Mouse (Mus musculus) adrenal gland (tissue): Measurements from ENCODE around the gene Csnk2b.
"Not testable (repeated sequence)": the region's sequence is repeated elsewhere in the genome, so short reads cannot be mapped to it uniquely, and the experiment has no call there.

Source experiments
- intact Hi-C: fragments of 180-260 bp; cut with DNase I; formaldehyde crosslinking; loops from one replicate; pipeline ENCODE4 v1.15.1; 2025

The Csnk2b gene

GRCm38 (mm10) chr17:35123287-35123686 lies 1.4 kb upstream of the Csnk2b start:
- intact Hi-C loops, result not testable (repeated sequence)

- intact Hi-C loops, result no loop called here
These were observed 582 bp downstream of the Csnk2b start, which contains the start of gene Gpank1 for GRCm38 (mm10) chr17:35121143-35121799. Gene Gpank1 (plus strand): TSS chr17:35121455.

DNA sequence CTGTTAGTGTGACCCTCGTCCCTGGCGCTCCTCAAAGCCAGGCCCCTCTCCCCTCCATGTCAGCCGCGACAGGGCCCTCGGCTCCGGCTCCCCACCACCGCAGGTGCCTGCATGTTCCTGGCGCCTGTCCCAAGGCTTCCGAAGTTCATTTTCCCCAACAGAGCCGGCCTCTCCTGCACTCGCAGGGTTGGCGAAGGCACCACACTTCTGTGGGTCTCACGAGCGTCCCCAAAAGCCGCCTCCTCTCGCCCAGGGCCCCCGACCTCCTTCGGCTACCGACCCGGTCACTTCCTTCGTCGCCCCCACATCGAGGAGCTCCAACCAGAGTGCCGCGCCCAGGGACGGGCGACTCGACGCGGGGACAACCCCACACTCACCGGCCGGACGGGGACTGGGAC lies 1.1 kb downstream of the Csnk2b start:
- intact Hi-C loops, result no loop called here

DNA sequence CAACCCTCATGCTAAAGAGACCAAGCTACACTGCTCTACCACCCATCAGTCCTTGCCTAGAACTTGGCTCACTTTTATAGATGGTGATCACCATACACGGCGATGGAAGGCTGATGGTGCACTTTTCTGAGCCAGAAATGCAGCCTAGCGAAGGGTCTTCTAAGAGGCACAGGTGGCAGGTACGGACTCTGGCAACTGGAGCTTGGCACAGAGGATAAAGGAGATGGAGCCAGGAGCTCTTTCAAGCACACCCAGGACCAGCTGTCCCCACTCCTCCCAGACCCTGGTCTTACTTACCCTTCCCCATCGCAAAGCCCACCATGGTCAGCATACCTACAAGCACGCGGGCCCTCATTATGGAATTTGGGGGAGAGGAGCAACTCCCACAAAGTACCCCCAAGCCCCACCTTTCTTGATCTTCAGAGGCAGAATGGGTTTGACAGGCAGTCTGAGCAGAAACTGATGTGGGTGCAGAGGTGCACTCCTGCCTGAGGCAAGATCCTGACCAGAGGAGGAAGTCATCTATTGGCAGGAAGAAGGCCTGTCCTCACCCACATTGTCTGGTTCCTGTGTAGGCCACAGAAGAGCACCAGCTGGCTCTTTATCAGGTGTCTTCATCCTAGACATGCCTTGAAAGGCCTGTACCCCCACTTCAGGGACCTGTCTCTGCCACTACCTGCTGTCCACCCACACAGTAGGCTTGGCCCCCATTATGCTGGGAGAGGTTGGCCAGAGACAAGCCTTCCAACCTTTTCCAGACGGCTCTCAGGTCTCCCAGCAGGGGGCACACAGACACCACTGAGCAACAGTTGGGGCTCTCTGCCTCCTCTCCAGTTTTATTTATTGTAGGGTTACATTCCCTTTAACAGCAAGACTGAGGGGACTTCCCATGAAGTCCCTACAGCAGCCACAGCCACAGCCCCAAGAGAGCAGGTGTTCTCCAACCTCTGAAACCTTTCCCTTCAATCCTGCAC lies 6.5 kb downstream of the Csnk2b start, which contains the start of gene Ly6g5b:
TSS of gene Ly6g5b (minus strand) at position 383 of the 974 bp plus-strand sequence.
- intact Hi-C loops, result no loop called here

- intact Hi-C loops, result no loop called here
These were observed 10.1 kb downstream of the Csnk2b start for GRCm38 (mm10) chr17:35111774-35112173.

GRCm38 (mm10) chr17:35108097-35108496 lies 13.8 kb downstream of the Csnk2b start, which contains the start of gene Ly6g5c:
Gene Ly6g5c (plus strand): TSS chr17:35108279.
- intact Hi-C loops, result loop anchor here (5.0 kb wide), 1 partner anchor 86 kb away; no protein-coding TSS in a partner anchor

GRCm38 (mm10) chr17:35106522-35106921 lies 15.3 kb downstream of the Csnk2b start:
- intact Hi-C loops, result loop anchor here (5.0 kb wide), 1 partner anchor 84 kb away; no protein-coding TSS in a partner anchor

GRCm38 (mm10) chr17:35105740-35106389 lies 16.0 kb downstream of the Csnk2b start:
- intact Hi-C loops, result loop anchor here (5.0 kb wide), 1 partner anchor 84 kb away; no protein-coding TSS in a partner anchor

- intact Hi-C loops, result loop anchor here (5.0 kb wide), 1 partner anchor 82 kb away; no protein-coding TSS in a partner anchor
These were observed 17.1 kb downstream of the Csnk2b start for GRCm38 (mm10) chr17:35104754-35105153.

DNA sequence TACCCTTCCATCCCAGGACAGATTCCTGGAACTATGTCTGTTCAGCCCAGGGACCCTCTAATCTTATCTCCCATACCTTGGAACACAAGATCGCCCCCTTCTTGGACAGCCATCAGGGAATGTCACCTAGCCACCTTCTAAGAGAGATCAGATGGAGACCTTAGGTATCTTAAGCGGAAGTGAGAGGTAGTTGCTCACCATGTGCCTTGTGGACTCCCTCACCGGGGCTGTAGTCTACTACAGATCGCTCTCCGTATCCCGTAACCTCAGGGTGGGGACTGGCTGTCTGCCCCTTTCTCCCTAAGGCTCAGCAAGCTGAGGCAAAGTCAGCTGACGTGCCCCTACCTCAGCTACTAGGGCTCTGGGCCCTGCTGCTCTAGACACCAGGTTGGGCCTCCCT lies 17.8 kb downstream of the Csnk2b start:
- intact Hi-C loops, result no loop called here

- intact Hi-C loops, result no loop called here
These were observed 18.6 kb downstream of the Csnk2b start for GRCm38 (mm10) chr17:35103221-35103690.

GRCm38 (mm10) chr17:35102299-35102698 lies 19.6 kb downstream of the Csnk2b start:
- intact Hi-C loops, result no loop called here

GRCm38 (mm10) chr17:35101161-35101560 lies 20.7 kb downstream of the Csnk2b start:
- intact Hi-C loops, result no loop called here

GRCm38 (mm10) chr17:35100196-35100765 lies 21.6 kb downstream of the Csnk2b start:
- intact Hi-C loops, result no loop called here

- intact Hi-C loops, result no loop called here
These were observed 24.6 kb downstream of the Csnk2b start for GRCm38 (mm10) chr17:35097164-35097655.

DNA sequence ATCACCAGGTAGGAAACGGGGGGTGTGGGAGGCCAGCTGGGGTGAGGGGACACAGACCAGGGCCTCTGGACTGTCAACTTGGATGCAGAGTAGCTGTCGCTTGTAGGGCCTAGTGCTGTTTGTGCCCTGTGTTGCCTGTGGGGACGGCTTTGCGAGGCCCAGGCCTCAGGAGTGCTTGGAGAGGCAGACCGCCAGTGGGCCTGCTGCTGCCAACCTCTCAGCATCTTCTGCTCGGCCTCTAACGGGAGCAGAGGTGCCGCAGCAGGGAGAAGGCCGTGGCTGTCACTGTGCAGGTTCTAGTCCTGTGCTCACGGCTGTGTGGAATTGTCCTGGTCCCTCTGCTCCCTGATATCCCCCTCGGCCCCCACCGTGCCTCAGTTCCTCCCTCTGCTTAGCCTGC lies 25.3 kb downstream of the Csnk2b start:
- intact Hi-C loops, result no loop called here

DNA sequence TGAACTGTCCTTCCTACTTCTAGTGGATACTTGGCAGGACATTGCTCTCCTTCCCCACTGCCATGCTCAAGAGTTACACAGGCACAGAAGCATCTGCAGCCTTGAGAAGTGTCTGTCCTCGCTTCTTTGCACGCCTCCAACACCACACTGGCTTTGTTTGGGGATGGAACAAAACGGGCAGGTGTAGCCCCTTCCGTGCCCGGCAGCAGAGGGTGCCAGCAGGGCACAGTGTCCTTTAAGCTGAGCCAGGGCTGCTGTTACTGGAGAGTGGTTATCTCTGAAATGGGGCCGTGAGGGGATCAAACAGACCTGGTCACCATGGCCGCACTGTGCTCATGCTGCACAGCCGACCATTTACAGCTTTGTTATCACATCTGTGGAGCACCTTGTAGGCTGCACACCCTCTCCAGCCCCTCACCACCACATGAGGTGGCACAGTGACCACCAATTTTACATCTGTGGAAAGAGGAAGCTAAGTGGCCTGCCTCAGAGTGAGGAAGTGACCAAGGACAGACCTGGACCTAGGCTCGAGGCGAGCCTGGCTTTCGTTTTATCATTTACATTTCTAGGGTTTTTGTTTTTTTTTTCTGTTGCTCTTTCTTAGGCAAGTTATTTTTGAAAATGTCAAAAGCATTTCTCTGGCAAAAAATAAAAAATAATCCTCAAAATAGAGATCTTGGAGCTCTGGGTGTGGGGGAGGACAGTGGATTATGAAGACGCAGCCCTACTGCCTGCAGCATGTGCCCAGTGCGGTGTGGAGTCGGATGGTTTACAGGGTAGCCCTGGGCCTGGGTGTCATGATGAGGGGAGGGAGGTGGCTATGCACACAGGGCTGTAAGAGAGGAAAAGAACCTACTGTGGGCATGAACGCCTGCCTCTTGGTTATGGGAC lies 27.1 kb downstream of the Csnk2b start:
- intact Hi-C loops, result no loop called here

GRCm38 (mm10) chr17:35092403-35093198 lies 29.3 kb downstream of the Csnk2b start:
- intact Hi-C loops, result no loop called here
